Mouse (Mus musculus) cerebellum, adult 2 months (tissue): ENCODE measurements around the gene Ntf5.

Experiments
- CTCF ChIP-seq: fragments of 200-500 bp; IDR thresholded peaks from 2 replicates; pipeline ENCODE4 v1.5.1; 2011; ENCODE audit warnings: low read depth, mild to moderate bottlenecking, control low read depth, low read length, moderate library complexity, borderline replicate concordance; ENCODE audit not compliant: insufficient read depth
- POLR2A ChIP-seq: fragments of 200-500 bp; IDR thresholded peaks from 2 replicates; pipeline ENCODE4 v1.6.1; 2011; ENCODE audit warnings: low read length, control low read depth, borderline replicate concordance; ENCODE audit not compliant: insufficient read depth

- TF ChIP-seq POLR2A (no peak), CTCF (no peak)
Observed at GRCm38 (mm10) chr7:45406157-45407156, 7.0 kb upstream of the Ntf5 start.
